Mouse (Mus musculus): ENCODE results near the gene Rangap1. TPM values are rescaled to one million over a fixed set of nuclear protein-coding genes. Genes with fewer than 3 reads are reported as not detected.
"Not testable (repeated sequence)": the region's sequence is repeated elsewhere in the genome, so short reads cannot be mapped to it uniquely, and the experiment has no call there.

Gene Rangap1
- total RNA-seq, 2 experiments from 2014 or later = 206 to 228 TPM

- no peak for DNase-seq (ENCODE audit: low spot score in 2 of 2)
- intact Hi-C loops (cut with DNase I) = no loop called here
Observed at GRCm38 (mm10) chr15:81749742-81750141, 4.4 kb upstream of the Rangap1 start.

GRCm38 (mm10) chr15:81745601-81746114 is 328 bp upstream of the Rangap1 start:
- intact Hi-C loops (cut with DNase I) = loop anchor here (2.0 kb wide), 1 partner anchor 57 kb away; the partner anchor contains the start of gene Tef
- peak; percentile 57 to 64 for DNase-seq (ENCODE audit: low spot score in 2 of 2)

- intact Hi-C loops (cut with DNase I); DNase-seq (ENCODE audit: low spot score in 2 of 2): not testable (repeated sequence)
Observed at GRCm38 (mm10) chr15:81742368-81742767, 3.0 kb downstream of the Rangap1 start.

- intact Hi-C loops (cut with DNase I) = no loop called here
Observed at GRCm38 (mm10) chr15:81739924-81740323, 5.4 kb downstream of the Rangap1 start.

GRCm38 (mm10) chr15:81739296-81739695 is 6.0 kb downstream of the Rangap1 start:
- intact Hi-C loops (cut with DNase I) = no loop called here

More at GRCm38 (mm10) chr15:81739924-81740323, 5.4 kb downstream of the Rangap1 start:
- no peak for DNase-seq (ENCODE audit: low spot score in 2 of 2)

GRCm38 (mm10) chr15:81735075-81735474 is 10.3 kb downstream of the Rangap1 start:
- DNase-seq (ENCODE audit: low spot score in 2 of 2) = no peak
- intact Hi-C loops (cut with DNase I) = no loop called here

More at GRCm38 (mm10) chr15:81739296-81739695, 6.0 kb downstream of the Rangap1 start:
- DNase-seq (ENCODE audit: low spot score in 2 of 2) = no peak

- intact Hi-C loops (cut with DNase I) = no loop called here
- peak; percentile 99 for DNase-seq (ENCODE audit: low spot score in 2 of 2)
Observed at GRCm38 (mm10) chr15:81729792-81730635, 15.3 kb downstream of the Rangap1 start.

- intact Hi-C loops (cut with DNase I) = no loop called here
- peak; percentile 75 to 83 for DNase-seq (ENCODE audit: low spot score in 2 of 2)
Observed at GRCm38 (mm10) chr15:81729241-81729791, 16.0 kb downstream of the Rangap1 start.

GRCm38 (mm10) chr15:81725965-81726364 is 19.4 kb downstream of the Rangap1 start:
- no peak for DNase-seq (ENCODE audit: low spot score in 2 of 2)
- intact Hi-C loops (cut with DNase I) = no loop called here

- intact Hi-C loops (cut with DNase I) = no loop called here
- DNase-seq (ENCODE audit: low spot score in 2 of 2) = no peak
Observed at GRCm38 (mm10) chr15:81723653-81724052, 21.7 kb downstream of the Rangap1 start.

- no peak for DNase-seq (ENCODE audit: low spot score in 2 of 2)
- intact Hi-C loops (cut with DNase I) = no loop called here
Observed at GRCm38 (mm10) chr15:81722361-81722760, 23.0 kb downstream of the Rangap1 start.

GRCm38 (mm10) chr15:81719139-81719531 is 26.2 kb downstream of the Rangap1 start:
- intact Hi-C loops (cut with DNase I) = no loop called here
- no peak for DNase-seq (ENCODE audit: low spot score in 2 of 2)

GRCm38 (mm10) chr15:81718336-81719138 is 26.8 kb downstream of the Rangap1 start:
- DNase-seq (ENCODE audit: low spot score in 2 of 2) = peak; percentile 46 to 50
- intact Hi-C loops (cut with DNase I) = no loop called here

GRCm38 (mm10) chr15:81713742-81714141 is 31.6 kb downstream of the Rangap1 start:
- DNase-seq (ENCODE audit: low spot score in 2 of 2) = no peak
- intact Hi-C loops (cut with DNase I) = no loop called here

GRCm38 (mm10) chr15:81710801-81711200 is 34.5 kb downstream of the Rangap1 start:
- DNase-seq (ENCODE audit: low spot score in 2 of 2) = no peak
- intact Hi-C loops (cut with DNase I) = no loop called here

GRCm38 (mm10) chr15:81709686-81710085 is 35.6 kb downstream of the Rangap1 start:
- no peak for DNase-seq (ENCODE audit: low spot score in 2 of 2)
- intact Hi-C loops (cut with DNase I) = no loop called here

GRCm38 (mm10) chr15:81708991-81709390 is 36.3 kb downstream of the Rangap1 start:
- intact Hi-C loops (cut with DNase I) = no loop called here
- no peak for DNase-seq (ENCODE audit: low spot score in 2 of 2)

- intact Hi-C loops (cut with DNase I) = no loop called here
Observed at GRCm38 (mm10) chr15:81703094-81703489, 42.2 kb downstream of the Rangap1 start.

GRCm38 (mm10) chr15:81702306-81703093 is 42.8 kb downstream of the Rangap1 start:
- intact Hi-C loops (cut with DNase I) = no loop called here
- no peak for DNase-seq (ENCODE audit: low spot score in 2 of 2)

More at GRCm38 (mm10) chr15:81703094-81703489, 42.2 kb downstream of the Rangap1 start:
- no peak for DNase-seq (ENCODE audit: low spot score in 2 of 2)

Measured in left cerebral cortex, postnatal 36 days (tissue).